Mouse (Mus musculus): ENCODE measurements at regions not wholly inside any gene's neighbourhood (a gene's known extent, or its start where the extent isn't known, plus 50 kb on each side); places are given as distances from the start of the nearest gene placed in this dataset.

DNA sequence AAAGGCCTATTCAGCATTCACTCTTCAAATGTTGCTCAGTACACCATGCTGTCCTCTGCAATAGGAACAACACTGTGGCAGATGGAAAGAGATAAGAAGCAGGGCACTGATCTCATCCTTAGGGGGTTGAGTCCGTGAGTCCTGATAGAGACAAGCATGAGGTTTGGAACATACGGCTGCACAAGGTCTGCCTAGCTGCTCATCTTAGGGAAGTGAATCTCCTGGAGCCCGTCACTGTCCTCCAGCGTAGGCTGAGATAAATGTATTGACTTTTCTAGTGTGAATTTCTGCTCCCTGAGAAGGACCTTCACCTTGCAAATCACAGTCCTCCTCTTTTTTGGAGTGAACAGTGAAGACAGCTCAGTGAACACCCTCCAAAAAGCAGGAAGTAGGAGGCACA, 52.7 kb upstream of the Sgip1 start:
- H3K4me3 ChIP-seq = no peak overlapping the region
- no peak for TF ChIP-seq SRF (IDR thresholded peaks at IDR 0.05; ENCODE audit: control insufficient read depth, insufficient read length, low read depth)
- TF ChIP-seq MYOD1 (IDR thresholded peaks at IDR 0.05; ENCODE audit: control insufficient read depth in 1 of 3, insufficient read length in 2 of 3, low read depth in 2 of 3) = no peak
- TF ChIP-seq REST (IDR thresholded peaks at IDR 0.05; ENCODE audit: insufficient read depth, insufficient read length) = no peak
- TF ChIP-seq USF1 (IDR thresholded peaks at IDR 0.05; ENCODE audit: low read depth) = no peak
- no peak for TF ChIP-seq POLR2A (IDR thresholded peaks at IDR 0.05; ENCODE audit: insufficient read length, low read depth)
- no peak for TF ChIP-seq E2F4 (IDR thresholded peaks at IDR 0.05; ENCODE audit: insufficient read depth)
- TF ChIP-seq MAX (IDR thresholded peaks at IDR 0.05; ENCODE audit: low read depth) = no peak
- no peak for TF ChIP-seq POLR2AphosphoS2 (IDR thresholded peaks at IDR 0.05; ENCODE audit: insufficient read length, low read depth)
- TF ChIP-seq TCF3 (IDR thresholded peaks at IDR 0.05; ENCODE audit: insufficient read length, low read depth) = no peak
- TF ChIP-seq TCF12 (IDR thresholded peaks at IDR 0.05; ENCODE audit: insufficient read depth, poor library complexity, severe bottlenecking) = no peak
- no peak for TF ChIP-seq CEBPB (IDR thresholded peaks at IDR 0.05; ENCODE audit: insufficient read depth, poor library complexity, severe bottlenecking)
- no peak for TF ChIP-seq MYOG (IDR thresholded peaks at IDR 0.05; ENCODE audit: control insufficient read depth in 1 of 3, insufficient read depth in 1 of 3, insufficient read length in 2 of 3, low read depth in 2 of 3)
- no peaks in the 10 kb centered on the region for H3K36me3 ChIP-seq (ENCODE audit: control insufficient read depth, insufficient read depth)
- no peak overlapping the region for H3ac ChIP-seq (ENCODE audit: control insufficient read depth, insufficient read length)
- H3K4me2 ChIP-seq (ENCODE audit: low read depth) = no peak overlapping the region
- H3K27me3 ChIP-seq (ENCODE audit: control insufficient read depth, insufficient read depth, insufficient read length) = no peaks in the 10 kb centered on the region
- no peaks in the 10 kb centered on the region for H3K79me2 ChIP-seq (ENCODE audit: control insufficient read depth, insufficient read depth)
